Mouse (Mus musculus): ENCODE results near the gene Krba1. TPM values are rescaled to one million over a fixed set of nuclear protein-coding genes. Genes with fewer than 3 reads are reported as not detected.

The Krba1 gene
- 10 to 100 TPM; 14.4 to 18.6 TPM for total RNA-seq (2021)
- long read RNA-seq, experiment 1, full-length matches to known transcripts, result 2 of 5 reads
- long read RNA-seq, experiment 1, partial matches to known transcripts, result 3 of 5 reads
- long read RNA-seq, experiment 1, other reads (novel, unspliced or antisense), result 0 of 5 reads
- long read RNA-seq, experiment 2, full-length matches to known transcripts, result 4 of 9 reads
- long read RNA-seq, experiment 2, partial matches to known transcripts, result 1 of 9 reads
- long read RNA-seq, experiment 2, other reads (novel, unspliced or antisense), result 4 of 9 reads

DNA sequence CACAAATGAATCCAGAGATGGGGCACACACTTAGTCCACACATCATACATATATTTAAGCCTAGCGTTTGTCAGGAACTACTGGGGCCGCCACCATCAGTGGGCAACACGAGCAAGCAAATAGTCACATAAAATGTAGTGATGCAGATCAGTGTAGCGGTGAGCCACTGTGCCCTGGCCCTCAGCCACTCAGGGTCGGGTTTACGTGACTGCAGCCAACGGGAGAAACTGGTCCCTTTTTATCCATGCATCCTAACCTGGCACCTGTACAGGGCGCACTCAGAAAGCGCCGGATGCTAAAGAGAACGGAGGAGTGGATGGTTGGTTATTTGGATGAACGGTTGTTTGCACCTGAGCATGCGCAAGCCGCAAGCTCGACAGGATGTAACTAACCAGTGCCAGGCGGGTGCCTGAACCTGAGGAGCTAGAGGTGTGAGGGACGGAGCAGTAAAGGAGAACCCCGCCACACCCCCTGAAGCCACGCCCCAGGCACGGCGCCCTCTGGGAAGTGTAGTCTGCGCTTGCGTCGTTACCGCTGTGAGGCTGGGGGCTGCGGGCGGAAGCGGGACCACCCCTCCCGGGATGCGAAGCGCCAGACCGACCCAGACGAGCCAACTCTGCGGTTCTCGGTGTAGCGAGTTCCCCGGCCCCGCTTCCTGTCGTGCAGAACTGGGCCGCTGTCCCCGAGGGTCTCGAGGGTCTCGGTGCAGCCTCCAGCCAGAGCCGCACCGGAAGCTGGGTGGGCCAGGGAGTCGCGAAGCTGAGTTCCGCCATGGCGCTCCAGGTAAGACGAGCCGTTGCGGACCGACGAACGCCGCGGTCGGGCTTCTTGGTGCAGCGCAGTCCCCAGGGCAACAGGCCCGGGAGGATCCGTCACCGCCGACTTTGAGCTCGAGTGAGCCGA is at the start of gene Krba1:
TSS of gene Krba1 (plus strand) at position 482 of the 903 bp plus-strand sequence.
- DNase-seq, result peak; percentile 85 to 91

GRCm38 (mm10) chr6:48358897-48359296 is 36.5 kb upstream of the Krba1 start:
- no peak for DNase-seq

DNA sequence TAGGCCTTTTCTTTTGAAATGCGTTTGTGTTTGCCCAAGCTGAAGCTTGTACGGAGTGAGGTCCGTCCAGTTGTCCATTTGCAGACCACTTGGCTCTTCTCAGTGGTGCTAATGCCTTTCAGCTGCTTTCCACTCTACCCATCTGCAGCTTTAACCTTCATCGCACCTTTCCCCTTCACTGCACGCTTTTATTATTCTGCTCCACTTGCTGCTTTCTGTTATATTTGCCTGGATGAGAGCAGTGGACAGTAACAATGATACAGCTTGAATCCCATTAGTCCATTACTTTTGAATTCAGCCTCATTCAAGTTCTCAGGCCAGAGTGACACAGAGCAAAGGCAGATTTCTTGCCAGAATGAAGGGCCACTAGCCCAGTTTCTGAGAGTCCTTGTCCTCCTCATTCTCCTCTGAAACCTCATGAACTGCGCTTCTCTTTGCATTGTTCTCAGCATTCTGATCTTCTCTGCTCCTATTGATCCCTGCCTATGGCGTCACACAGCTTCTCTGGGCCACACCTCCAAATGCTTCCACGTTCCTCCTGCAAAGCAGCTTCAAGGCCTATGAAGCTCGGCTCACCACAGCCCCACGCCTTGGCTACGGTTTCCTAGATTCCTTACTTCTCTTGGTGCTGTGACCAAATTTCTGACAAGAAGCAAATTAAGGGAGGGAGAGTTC is 28.9 kb upstream of the Krba1 start:
- no peak for DNase-seq

- no peak for DNase-seq
These were observed 7.2 kb upstream of the Krba1 start for GRCm38 (mm10) chr6:48388221-48388620.

DNA sequence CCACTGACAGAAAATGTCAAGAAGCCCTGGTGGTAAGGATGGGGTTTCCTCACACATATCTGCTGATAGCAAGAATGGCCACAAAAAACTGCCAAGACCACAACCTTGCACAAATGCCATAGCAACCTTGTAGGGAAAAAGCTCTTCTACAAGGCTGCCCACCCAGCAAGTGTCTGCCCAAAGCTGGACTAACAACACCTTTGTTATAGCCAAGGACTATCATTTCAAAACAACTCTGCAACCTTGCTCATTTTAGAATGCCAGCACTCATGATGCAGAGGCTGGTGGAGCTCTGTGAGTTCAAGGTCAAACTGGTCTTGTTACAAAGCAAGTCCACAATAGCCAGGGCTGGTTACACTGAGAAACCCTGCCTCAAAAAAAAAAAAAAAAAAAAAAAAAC is 1.6 kb upstream of the Krba1 start:
- no peak for DNase-seq

- no peak for DNase-seq
These were observed 716 bp downstream of the Krba1 start for GRCm38 (mm10) chr6:48396008-48396595.

DNA sequence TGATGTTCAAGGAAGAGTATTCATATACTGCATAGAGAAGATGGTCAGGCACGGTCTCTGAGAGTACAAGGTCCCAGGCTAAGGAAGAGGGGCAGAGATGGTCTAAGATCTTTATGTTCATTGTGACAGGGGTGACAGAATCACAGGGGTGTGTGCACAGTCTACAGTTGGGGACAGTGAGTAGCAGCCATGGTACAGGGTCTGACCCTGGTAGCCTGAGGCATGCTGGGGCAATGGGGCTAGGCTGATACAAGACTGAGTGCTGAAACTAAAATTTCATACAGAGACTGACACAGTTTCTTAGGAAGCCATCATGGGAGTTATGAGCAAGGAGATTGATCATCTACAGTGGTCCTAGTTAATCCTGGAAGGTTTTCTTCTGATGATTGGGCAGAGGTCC is 1.3 kb downstream of the Krba1 start:
- peak in 1 of 2 experiments; percentile 30 for DNase-seq

DNA sequence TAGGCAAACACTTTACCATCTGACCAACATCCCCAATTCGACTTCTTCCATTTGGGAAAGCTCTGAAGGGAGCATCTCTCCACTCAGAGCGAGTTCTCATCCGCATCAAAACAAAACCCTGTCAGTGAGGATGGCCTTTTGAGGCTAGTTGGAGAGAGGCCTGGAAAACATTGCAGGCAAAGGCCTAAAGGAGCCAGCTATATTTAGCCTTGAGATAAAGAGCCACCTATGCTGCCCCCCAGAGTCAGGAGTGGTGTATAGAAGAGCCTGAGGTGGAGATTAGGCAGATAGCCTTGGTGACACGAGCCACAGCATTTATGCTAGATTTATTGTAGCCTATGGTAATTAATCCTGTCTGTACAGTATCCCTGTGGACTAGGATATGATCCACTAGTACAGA is 1.9 kb downstream of the Krba1 start:
- peak; percentile 70 to 76 for DNase-seq

DNA sequence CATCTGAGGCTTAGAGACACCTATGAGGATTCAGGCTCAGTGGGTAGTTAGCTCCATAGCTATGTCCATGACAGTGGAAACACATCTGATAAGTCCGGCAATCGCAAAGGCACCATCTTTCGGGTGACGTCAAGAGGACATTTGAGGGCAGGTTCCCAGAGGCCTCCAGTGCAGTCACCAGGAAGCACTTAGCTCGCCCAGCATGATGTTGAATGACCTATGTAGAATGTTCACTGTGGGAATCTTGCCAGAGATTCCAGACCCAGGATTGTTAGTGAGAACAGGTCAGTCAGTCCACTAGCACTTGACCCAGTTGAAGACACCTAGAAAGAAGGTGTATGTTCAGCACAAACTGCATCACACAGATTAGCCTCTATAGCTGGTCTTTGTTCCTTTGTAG is 4.5 kb downstream of the Krba1 start:
- DNase-seq, result peak in 1 of 2 experiments; percentile 21

- no peak for DNase-seq
These were observed 8.7 kb downstream of the Krba1 start for GRCm38 (mm10) chr6:48404071-48404470.

- no peak for DNase-seq
These were observed 14.4 kb downstream of the Krba1 start for GRCm38 (mm10) chr6:48409726-48410343.

DNA sequence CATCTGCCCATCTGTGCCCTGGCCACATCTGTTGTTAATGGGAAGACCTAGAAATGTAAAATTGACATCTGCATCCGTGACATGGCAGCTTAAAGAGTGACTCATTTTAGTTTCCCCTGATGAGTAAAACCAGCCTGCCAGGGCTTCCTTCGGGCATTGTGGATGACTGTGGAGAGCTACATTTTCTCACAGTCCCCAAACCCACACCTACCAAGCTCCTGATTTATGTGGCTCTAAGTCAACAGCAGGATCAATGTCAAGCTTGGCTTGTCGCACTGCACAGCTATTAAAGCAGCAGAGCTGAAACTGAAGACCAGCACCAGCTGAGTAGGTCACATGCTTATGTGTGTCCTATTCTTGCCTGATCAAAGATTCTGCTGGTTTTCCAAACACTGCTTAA is 15.2 kb downstream of the Krba1 start:
- DNase-seq, result no peak

DNA sequence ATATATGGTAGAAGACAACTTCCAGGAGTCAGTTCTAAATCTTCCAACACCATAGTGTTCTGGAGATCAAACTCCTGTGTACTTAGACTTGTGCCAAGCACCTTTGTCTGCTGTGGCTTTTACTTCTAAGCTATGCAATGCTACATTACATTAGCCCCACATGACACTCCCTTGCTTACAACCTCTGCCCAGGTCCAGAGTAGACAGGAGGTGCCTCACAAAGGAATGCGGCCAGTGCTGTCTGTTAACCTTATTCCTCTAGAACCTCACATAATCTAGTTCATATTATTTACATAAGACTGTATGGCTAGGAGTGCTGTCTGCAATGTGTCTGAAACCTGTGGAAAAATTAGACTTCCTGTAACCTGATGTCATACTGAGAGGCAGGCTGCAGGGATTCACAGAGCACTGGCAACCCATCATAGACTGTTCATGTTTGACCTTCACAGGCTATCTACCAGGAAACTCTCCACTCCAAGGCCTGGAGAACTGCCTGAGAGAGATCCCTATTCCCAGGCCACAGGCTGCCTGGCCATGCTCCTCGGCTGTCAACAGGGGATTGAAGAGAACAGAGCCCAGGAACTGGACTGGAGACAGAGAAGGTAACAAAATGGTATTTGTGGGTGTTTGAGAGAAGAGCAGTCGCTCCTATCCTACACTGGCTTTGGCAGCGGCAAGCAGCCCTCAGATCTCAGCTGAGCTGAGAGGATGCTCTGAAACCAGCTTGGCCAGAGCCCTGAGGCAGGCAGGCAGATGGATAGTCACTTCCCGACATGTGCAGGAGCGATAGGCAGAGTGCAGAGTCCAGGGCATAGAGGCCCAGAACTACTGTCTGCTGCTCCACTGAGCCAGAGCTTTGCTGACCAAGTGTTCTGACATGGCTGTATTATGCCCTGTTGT is 16.1 kb downstream of the Krba1 start:
- peak; percentile 58 to 70 for DNase-seq

DNA sequence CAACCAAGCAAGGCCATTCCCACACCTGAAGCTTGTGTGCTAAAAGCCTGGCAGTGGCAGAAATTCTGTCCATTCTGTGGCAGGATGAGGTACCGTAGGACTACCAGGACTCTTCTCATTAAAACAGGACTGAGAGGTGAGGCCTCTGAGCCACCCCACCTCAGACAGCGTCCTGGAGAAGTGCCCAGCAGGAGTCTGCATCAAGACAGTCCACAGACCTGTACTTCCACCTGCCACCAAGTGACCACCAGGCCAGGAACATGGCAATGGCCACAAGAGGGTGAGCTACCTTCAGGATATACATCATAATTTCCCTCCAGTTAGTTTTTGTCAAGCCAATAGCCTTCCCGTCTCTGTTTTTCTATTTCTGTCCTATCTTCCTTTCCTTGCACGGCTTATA is 16.8 kb downstream of the Krba1 start:
- DNase-seq, result no peak

DNA sequence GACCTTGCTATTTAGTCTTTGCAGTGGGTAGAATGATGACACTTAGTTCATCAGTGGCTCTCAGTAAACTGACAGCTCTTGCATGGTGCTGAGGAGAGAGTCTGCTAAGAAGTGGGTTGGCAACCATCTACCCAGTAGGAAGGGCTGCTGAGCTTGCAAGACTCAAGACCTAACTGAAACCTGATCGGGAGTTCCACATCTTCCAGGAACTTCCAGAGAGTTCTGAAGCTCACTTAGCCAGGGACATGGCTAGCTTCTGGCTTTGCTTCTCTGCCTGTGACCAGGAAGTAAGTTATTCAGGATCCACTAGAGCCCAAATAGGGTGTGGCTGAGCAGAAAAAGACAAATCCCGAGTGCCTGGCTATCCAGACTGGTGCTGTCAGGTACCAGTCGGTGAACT is 17.3 kb downstream of the Krba1 start:
- no peak for DNase-seq

- no peak for DNase-seq
These were observed 17.7 kb downstream of the Krba1 start for GRCm38 (mm10) chr6:48413081-48413480.

DNA sequence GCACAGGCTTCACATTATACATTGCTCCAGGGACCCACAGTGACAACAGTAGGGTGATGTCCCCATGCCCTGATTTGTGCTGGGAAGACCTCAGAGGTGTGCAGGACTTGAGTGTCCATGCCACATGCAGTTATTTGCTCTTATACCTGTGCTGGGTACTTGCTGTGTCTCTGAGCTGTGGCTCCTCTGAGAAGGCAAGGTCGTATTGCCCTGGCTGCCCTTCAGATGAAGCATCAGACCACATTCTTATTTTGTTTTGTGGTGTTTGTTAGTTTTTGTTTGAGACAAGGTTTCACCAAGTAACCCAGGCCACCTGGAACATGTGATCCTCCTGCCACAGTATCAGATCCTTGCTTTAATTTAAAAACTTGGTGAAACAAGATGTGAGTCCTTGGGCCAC is 19.5 kb downstream of the Krba1 start:
- no peak for DNase-seq

- DNase-seq, result no peak
These were observed 20.2 kb downstream of the Krba1 start for GRCm38 (mm10) chr6:48415636-48416035.

DNA sequence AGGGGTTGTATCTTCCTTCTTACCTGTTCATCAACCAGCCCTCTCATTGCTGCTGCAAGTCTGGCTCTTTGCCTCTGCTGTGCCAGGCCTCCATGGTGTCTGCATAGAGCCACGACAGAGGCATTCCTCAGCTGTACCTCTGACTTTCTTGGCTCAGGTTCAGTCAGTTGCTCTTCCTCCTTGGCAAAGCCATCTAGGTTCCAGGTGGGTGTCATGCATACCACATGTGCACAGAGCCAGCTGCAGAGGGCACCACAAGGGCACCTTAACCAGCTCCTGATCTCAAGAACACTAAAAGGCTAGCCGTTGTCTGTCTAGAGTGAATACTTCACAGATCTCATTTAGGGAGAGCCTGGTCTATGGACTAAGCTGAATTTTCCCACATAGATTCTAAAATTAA is 21.1 kb downstream of the Krba1 start:
- no peak for DNase-seq

- no peak for DNase-seq
These were observed 25.3 kb downstream of the Krba1 start for GRCm38 (mm10) chr6:48420647-48421046.

DNA sequence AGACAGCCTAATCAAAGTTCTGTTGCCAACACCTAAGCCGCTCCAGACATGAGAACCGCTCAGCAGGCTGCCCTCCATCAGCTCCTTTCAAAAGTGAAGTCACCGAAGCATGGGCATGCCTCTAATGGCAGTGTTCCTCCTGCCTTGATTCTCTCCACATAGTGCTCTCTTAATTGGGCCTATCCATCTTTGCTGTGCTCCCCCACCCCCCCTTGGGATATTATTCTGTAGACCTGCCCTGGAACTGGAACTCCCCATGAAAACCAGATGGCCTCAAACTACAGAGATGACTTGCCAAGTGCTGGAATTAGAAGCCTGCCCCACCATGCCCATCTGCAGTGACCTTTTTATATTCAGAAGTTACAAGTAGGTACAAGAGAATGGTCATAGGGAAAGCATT is 27.9 kb downstream of the Krba1 start:
- no peak for DNase-seq

Measured in heart, adult 18-20 months (tissue).